Mouse (Mus musculus) kidney, adult 2 months (tissue): ENCODE measurements at regions not wholly inside any gene's neighbourhood (a gene's known extent, or its start where the extent isn't known, plus 50 kb on each side); places are given as distances from the start of the nearest gene placed in this dataset.

Experiments
- DNase-seq: peaks from one replicate; pipeline ENCODE4 v3.0.0; 2021
- H3K27ac ChIP-seq: fragments of 200-500 bp; 2 replicates; pipeline ENCODE4 v1.5.1; 2012; ENCODE audit warnings: low read depth, low read length, control low read depth, inconsistent platforms; ENCODE audit not compliant: insufficient read depth
- H3K27me3 ChIP-seq: fragments of 200-500 bp; replicated peaks from 2 replicates; pipeline ENCODE4 v1.6.1; 2012; ENCODE audit warnings: mild to moderate bottlenecking, moderate library complexity, low read length, inconsistent platforms; ENCODE audit not compliant: control insufficient read depth, insufficient read depth
- H3K36me3 ChIP-seq: fragments of 200-500 bp; 2 replicates; pipeline ENCODE4 v1.6.1; 2012; ENCODE audit warnings: mild to moderate bottlenecking, moderate library complexity, low read length, inconsistent platforms; ENCODE audit not compliant: control insufficient read depth, insufficient read depth
- H3K4me1 ChIP-seq: fragments of 200-500 bp; 2 replicates; pipeline ENCODE4 v1.6.1; 2011; ENCODE audit warnings: low read length; ENCODE audit not compliant: control insufficient read depth, insufficient read depth
- H3K4me3 ChIP-seq: fragments of 200-500 bp; 2 replicates; pipeline ENCODE4 v1.5.1; 2011; ENCODE audit warnings: mild to moderate bottlenecking, low read depth, low read length, control low read depth; ENCODE audit not compliant: insufficient read depth
- CTCF ChIP-seq: fragments of 200-500 bp; conservative IDR thresholded peaks from 2 replicates; pipeline ENCODE4 v1.5.1; 2011; ENCODE audit warnings: low read depth, mild to moderate bottlenecking, control low read depth, low read length, moderate library complexity, mixed read lengths; ENCODE audit not compliant: insufficient read depth, insufficient read length
- POLR2A ChIP-seq: fragments of 200-500 bp; IDR thresholded peaks from one replicate; pipeline ENCODE4 v1.6.1; 2011; ENCODE audit warnings: low read depth, low read length, control low read depth
- WGBS: fragments of 180-500 bp; shearing (Covaris S2); methylation state at CpG from one replicate; pipeline ENCODE4 v1.1.7; 2018; 5-methylcytosine and 5-hydroxymethylcytosine counted together

GRCm38 (mm10) chr14:76762777-76763176, 206.1 kb upstream of the Serp2 start:
- WGBS, result 83% methylated on average over 10 of the region's 10 CpGs
- Histone ChIP-seq H3K4me3 (no peak overlapping the region), H3K27me3 (no peaks in the 10 kb centered on the region), H3K27ac (no peak overlapping the region), H3K4me1 (no peaks in the 10 kb centered on the region; the same call in 1 of the 2 replicates), H3K36me3 (no peaks in the 10 kb centered on the region)
- TF ChIP-seq POLR2A, result no peak
- no peak for TF ChIP-seq CTCF
- DNase-seq, result no peak

DNA sequence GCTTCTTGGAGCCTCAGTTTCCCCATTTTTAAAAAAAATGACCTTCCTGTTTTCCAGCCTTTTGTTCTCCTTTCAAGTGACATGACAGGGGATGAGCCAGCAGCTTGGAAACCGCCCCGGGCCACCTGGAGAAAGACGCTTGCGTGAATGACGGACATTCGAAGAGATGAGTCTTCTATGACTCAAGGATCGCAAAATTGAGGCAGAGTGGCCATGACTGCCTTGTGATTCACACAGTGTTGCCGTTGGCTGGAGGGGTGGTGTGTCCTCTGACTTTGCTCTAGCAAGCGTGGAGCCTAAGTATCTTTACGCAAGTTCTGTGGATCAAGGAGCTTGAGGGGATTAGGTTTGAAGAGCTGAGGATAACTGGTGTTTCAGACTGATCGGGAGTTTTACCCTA, 205.0 kb upstream of the Serp2 start:
- Histone ChIP-seq H3K4me3 (no peak overlapping the region), H3K4me1 (no peaks in the 10 kb centered on the region; the same call in 1 of the 2 replicates), H3K27ac (no peak overlapping the region), H3K36me3 (no peaks in the 10 kb centered on the region), H3K27me3 (no peaks in the 10 kb centered on the region)
- no peak for DNase-seq
- WGBS, result 96% methylated on average over 11 of the region's 11 CpGs
- TF ChIP-seq CTCF (no peak), POLR2A (no peak)

DNA sequence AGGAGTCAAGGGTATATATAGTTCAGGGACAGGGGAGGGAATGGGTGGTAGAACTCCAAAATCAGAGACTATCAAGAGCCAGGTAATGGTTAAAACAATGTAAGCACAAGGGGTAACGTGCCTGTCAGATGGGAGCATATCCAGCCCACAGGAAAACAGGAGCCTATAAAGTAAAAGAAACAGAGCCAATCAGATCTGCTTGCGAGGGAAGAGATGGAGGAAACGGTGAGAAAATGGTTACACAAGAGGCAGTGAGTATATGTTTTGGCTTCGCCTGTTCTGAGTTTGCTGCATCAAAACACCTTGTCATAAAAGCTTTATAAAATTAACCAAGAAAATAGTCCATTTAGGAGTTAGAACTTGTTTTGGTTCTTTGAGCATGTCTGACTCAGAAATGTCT, 204.6 kb upstream of the Serp2 start:
- H3K36me3 ChIP-seq, result no peaks in the 10 kb centered on the region
- no peaks in the 10 kb centered on the region for H3K27me3 ChIP-seq
- no peak for DNase-seq
- H3K4me1 ChIP-seq, result no peaks in the 10 kb centered on the region; the same call in 1 of the 2 replicates
- no peak overlapping the region for H3K4me3 ChIP-seq
- TF ChIP-seq CTCF (no peak), POLR2A (no peak)
- 95% methylated on average over 4 of the region's 4 CpGs for WGBS
- H3K27ac ChIP-seq, result no peak overlapping the region

GRCm38 (mm10) chr14:76760509-76761023, 203.9 kb upstream of the Serp2 start:
- no peak overlapping the region for H3K27ac ChIP-seq
- peak; percentile 40 for DNase-seq
- H3K4me1 ChIP-seq, result no peaks in the 10 kb centered on the region; the same call in 1 of the 2 replicates
- H3K36me3 ChIP-seq, result no peaks in the 10 kb centered on the region
- H3K4me3 ChIP-seq, result no peak overlapping the region
- H3K27me3 ChIP-seq, result no peaks in the 10 kb centered on the region
- TF ChIP-seq CTCF (no peak), POLR2A (no peak)
- 78% methylated on average over 13 of the region's 13 CpGs for WGBS

DNA sequence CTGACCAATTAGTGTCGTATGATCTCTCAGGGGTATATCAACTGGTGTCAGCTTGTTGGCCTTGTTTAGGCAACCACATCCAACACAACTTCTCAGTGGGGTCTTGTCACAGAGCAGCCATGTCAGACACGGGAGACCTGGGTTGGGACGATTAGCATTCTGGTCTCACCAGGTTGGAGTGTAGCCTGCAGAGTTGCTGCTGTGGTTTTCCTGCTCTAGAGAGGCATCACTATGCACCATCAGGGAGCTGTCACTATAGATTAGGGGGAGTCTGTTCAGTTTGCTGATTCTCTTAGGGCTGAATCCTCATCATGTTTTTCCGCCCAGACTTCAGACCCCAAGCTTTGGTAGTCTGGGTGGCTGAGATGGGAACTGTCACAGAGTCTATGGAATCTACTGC, 202.7 kb upstream of the Serp2 start:
- H3K4me3 ChIP-seq, result no peak overlapping the region
- no peak overlapping the region for H3K27ac ChIP-seq
- WGBS, result 93% methylated on average over 4 of the region's 4 CpGs
- H3K4me1 ChIP-seq, result no peaks in the 10 kb centered on the region; the same call in 1 of the 2 replicates
- H3K36me3 ChIP-seq, result no peaks in the 10 kb centered on the region
- no peak for DNase-seq
- TF ChIP-seq POLR2A, result no peak
- no peak for TF ChIP-seq CTCF
- no peaks in the 10 kb centered on the region for H3K27me3 ChIP-seq

- DNase-seq, result peak; percentile 86
- no peak overlapping the region for H3K4me3 ChIP-seq
Measured at GRCm38 (mm10) chr14:76758589-76758988, 201.9 kb upstream of the Serp2 start.

GRCm38 (mm10) chr14:76755591-76756376, 199.1 kb upstream of the Serp2 start:
- H3K27me3 ChIP-seq, result no peaks in the 10 kb centered on the region
- H3K4me3 ChIP-seq, result no peak overlapping the region
- TF ChIP-seq CTCF (no peak), POLR2A (no peak)
- no peak overlapping the region for H3K27ac ChIP-seq
- H3K4me1 ChIP-seq, result no peaks in the 10 kb centered on the region; the same call in 1 of the 2 replicates
- H3K36me3 ChIP-seq, result no peaks in the 10 kb centered on the region
- no peak for DNase-seq
- 91% methylated on average over 9 of the region's 9 CpGs for WGBS

More at GRCm38 (mm10) chr14:76758589-76758988, 201.9 kb upstream of the Serp2 start:
- no peak overlapping the region for H3K27ac ChIP-seq
- WGBS, result 58% methylated on average over 1 of the region's 1 CpGs
- TF ChIP-seq CTCF (no peak), POLR2A (no peak)
- no peaks in the 10 kb centered on the region for H3K36me3 ChIP-seq
- no peaks in the 10 kb centered on the region; the same call in 1 of the 2 replicates for H3K4me1 ChIP-seq
- H3K27me3 ChIP-seq, result no peaks in the 10 kb centered on the region
